Mouse (Mus musculus) MEL (cell line): ENCODE results near the gene Zfp113.

ENCODE experiments used
- BHLHE40 ChIP-seq: IDR thresholded peaks from 2 replicates; pipeline ENCODE4 v1.6.1; 2012; ENCODE audit warnings: low read depth, mild to moderate bottlenecking, inconsistent platforms, low read length, improper control_type of control experiment, borderline replicate concordance
- CTCF ChIP-seq, 3 experiments: IDR thresholded peaks in 2 of 3; conservative IDR thresholded peaks in 1 of 3; 2 replicates each; pipeline ENCODE4 v1.5.1; 2011 to 2012; ENCODE audit warnings: low read length in 3 of 3, low read depth in 2 of 3, mild to moderate bottlenecking in 2 of 3, improper control_type of control experiment in 1 of 3, inconsistent platforms in 1 of 3, mixed read lengths in 1 of 3, moderate library complexity in 1 of 3; ENCODE audit not compliant: control insufficient read depth in 1 of 3, insufficient read depth in 1 of 3, poor library complexity in 1 of 3, severe bottlenecking in 1 of 3
- EP300 ChIP-seq, 2 experiments: IDR thresholded peaks; 2 replicates each; pipeline ENCODE4 v1.6.1; 2011; ENCODE audit warnings: improper control_type of control experiment in 2 of 2, low read length in 2 of 2, low read depth in 1 of 2, mild to moderate bottlenecking in 1 of 2
- NRF1 ChIP-seq: IDR thresholded peaks from 2 replicates; pipeline ENCODE4 v1.6.1; 2014; ENCODE audit warnings: low read depth, mild to moderate bottlenecking, inconsistent platforms, low read length, improper control_type of control experiment, moderate library complexity; ENCODE audit not compliant: poor library complexity, insufficient read depth, severe bottlenecking
- POLR2A ChIP-seq, 2 experiments: IDR thresholded peaks; 2 replicates each; pipeline ENCODE4 v1.6.1; 2011 to 2012; ENCODE audit warnings: low read length in 2 of 2, mild to moderate bottlenecking in 2 of 2, control low read depth in 1 of 2, improper control_type of control experiment in 1 of 2, low read depth in 1 of 2, moderate library complexity in 1 of 2; ENCODE audit not compliant: control insufficient read depth in 1 of 2, insufficient read depth in 1 of 2, poor library complexity in 1 of 2

- TF ChIP-seq POLR2A (IDR thresholded peaks at IDR 0.05; ENCODE audit: control insufficient read depth in 1 of 2, insufficient read depth in 1 of 2, low read depth in 1 of 2, low read length in 2 of 2, poor library complexity in 1 of 2): no peak
- no peak for TF ChIP-seq CTCF (IDR thresholded peaks at IDR 0.05 in 2 of 3, conservative IDR thresholded peaks at IDR 0.05 in 1 of 3; ENCODE audit: control insufficient read depth in 1 of 3, insufficient read depth in 1 of 3, low read depth in 2 of 3, low read length in 3 of 3, poor library complexity in 1 of 3, severe bottlenecking in 1 of 3)
- TF ChIP-seq NRF1: no peak
- no peak for TF ChIP-seq BHLHE40
- TF ChIP-seq EP300 (IDR thresholded peaks at IDR 0.05; ENCODE audit: low read depth in 1 of 2, low read length in 2 of 2): no peak
These were observed 48.4 kb downstream of the Zfp113 start for GRCm38 (mm10) chr5:138107130-138107529.
